Mouse (Mus musculus) heart, embryonic 12.5 days (tissue): Measurements from ENCODE around the gene Erbb3. TPM values are rescaled to one million over a fixed set of nuclear protein-coding genes. Genes with fewer than 3 reads are reported as not detected.

Experiments
- ATAC-seq: fragments of 200-750 bp; cut with Nextera tagmentation; 2 replicates; pipeline ENCODE4 v1.8.0; 2017; ENCODE audit warnings: moderate TSS enrichment, moderate library complexity; ENCODE audit not compliant: insufficient number of reproducible peaks, low FRiP score
- H3K27ac ChIP-seq: fragments of 300-500 bp; sonication (generic); 2 replicates; pipeline ENCODE4 v1.5.1; 2016; ENCODE audit warnings: mild to moderate bottlenecking, moderate library complexity; ENCODE audit not compliant: poor library complexity, severe bottlenecking
- H3K27me3 ChIP-seq: fragments of 300-500 bp; sonication (generic); replicated peaks from 2 replicates; pipeline ENCODE4 v1.6.1; 2016; ENCODE audit warnings: mild to moderate bottlenecking, moderate library complexity
- H3K36me3 ChIP-seq: fragments of 300-500 bp; sonication (generic); 2 replicates; pipeline ENCODE4 v1.6.1; 2016; ENCODE audit warnings: mild to moderate bottlenecking, moderate library complexity
- H3K4me1 ChIP-seq: fragments of 300-500 bp; sonication (generic); replicated peaks from 2 replicates; pipeline ENCODE4 v1.6.1; 2016; ENCODE audit warnings: mild to moderate bottlenecking
- H3K4me2 ChIP-seq: fragments of 300-500 bp; sonication (generic); 2 replicates; pipeline ENCODE4 v1.6.1; 2016; ENCODE audit warnings: mild to moderate bottlenecking, moderate library complexity
- H3K4me3 ChIP-seq: fragments of 300-500 bp; sonication (generic); 2 replicates; pipeline ENCODE4 v1.5.1; 2016; ENCODE audit warnings: mild to moderate bottlenecking
- H3K9ac ChIP-seq: fragments of 300-500 bp; sonication (generic); 2 replicates; pipeline ENCODE4 v1.6.1; 2016; ENCODE audit warnings: mild to moderate bottlenecking, moderate library complexity
- H3K9me3 ChIP-seq: fragments of 300-500 bp; sonication (generic); replicated peaks from 2 replicates; pipeline ENCODE4 v1.6.1; 2016; ENCODE audit warnings: mild to moderate bottlenecking, moderate library complexity
- WGBS: fragments of 180-500 bp; shearing (Covaris S2); methylation state at CpG from one replicate; pipeline ENCODE4 v1.1.7; 2016; 5-methylcytosine and 5-hydroxymethylcytosine counted together
- polyA plus RNA-seq: library from polyadenylated mRNA; unstranded; fragments of >200 nt; fragmentation: Nextera tagmentation; extraction: Ambion mirVana; gene quantifications from 2 replicates; pipeline ENCODE4 v1.2.1, GENCODE M21; 2016

Erbb3 gene
- polyA plus RNA-seq, 1 experiment from 2014 or later = 7.6 TPM

DNA sequence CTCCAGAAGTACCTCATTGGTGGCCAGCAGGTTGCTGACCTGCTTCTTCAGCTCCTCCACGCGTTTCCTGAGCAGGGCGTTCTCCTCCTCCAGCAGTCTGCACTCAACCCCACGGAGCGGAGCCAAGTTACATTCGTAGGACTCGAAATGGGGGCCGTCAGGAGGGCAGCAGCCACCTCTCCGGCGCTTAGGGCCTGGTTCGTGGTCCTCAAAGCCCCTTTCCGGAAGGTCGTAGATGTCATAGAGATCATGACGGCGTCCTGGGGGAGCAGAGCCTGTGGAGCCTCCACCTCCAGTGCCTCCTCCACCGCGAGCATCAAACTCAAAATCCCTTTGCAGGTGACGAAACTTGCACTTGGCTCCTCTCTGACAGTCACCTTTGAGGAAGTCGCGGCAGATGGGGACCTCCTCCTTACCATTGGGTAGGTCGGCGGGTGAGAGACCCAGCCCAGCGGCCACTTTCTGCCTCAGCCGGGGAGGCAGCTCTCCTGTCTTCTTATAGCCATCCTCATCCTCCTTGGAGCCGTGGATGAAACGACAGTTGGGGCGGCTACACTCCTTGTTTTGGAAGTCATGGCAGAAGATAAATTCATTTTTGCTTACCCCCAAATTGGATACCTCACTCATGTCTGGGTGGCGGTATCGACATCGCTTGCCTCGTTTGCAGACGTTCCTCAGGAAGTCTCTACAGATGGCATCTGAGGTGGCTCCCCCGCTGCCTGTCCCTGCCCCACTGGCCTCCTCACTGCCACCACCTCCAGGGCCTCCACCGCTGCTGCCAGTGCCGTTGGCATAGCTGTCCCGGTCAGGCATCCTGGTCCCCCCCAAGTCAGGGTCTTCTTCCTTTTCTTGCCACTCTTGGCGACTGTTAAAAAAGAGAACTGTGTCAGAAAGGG lies 44.5 kb downstream of the Erbb3 start:
- Histone ChIP-seq H3K36me3 (peaks cover 44% of the 10 kb centered on the region), H3K4me3 (no peak overlapping the region), H3K27me3 (no peaks in the 10 kb centered on the region), H3K4me1 (peaks cover 25% of the 10 kb centered on the region), H3K27ac (no peak overlapping the region), H3K4me2 (no peak overlapping the region), H3K9ac (no peak overlapping the region; the same call in 1 of the 2 replicates), H3K9me3 (no peaks in the 10 kb centered on the region)
- 93% methylated on average over 37 of the region's 37 CpGs for WGBS
- ATAC-seq = no peak

DNA sequence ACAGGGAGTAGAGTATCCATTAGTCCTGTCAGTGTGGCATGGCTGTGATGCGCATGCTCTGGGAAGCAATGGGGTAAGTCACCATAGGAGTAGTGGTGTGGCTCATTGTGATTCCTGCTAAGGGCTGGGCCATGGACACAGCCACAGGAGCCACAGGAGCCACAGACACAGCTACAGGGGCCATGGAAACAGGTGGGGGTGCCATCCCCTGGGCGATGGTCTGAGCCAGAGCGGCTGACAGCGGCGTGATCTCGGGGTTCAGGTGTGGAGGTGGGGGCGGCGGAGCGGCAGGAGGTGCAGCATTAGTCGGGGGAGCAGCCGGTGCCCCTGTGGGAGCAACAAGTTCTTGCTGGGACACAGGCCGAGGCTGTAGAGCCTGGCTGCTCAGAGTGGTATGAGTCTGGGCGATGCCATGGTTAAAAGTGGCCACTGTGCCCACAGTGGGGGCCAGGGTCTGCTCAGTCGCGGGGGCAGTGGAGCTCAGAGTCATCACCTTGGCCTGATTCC lies 45.2 kb downstream of the Erbb3 start:
- Histone ChIP-seq H3K9ac (no peak overlapping the region), H3K9me3 (no peaks in the 10 kb centered on the region), H3K4me2 (no peak overlapping the region), H3K27ac (no peak overlapping the region), H3K4me1 (peaks cover 22% of the 10 kb centered on the region), H3K4me3 (no peak overlapping the region), H3K36me3 (peaks cover 44% of the 10 kb centered on the region), H3K27me3 (no peaks in the 10 kb centered on the region)
- WGBS = 95% methylated on average over 15 of the region's 15 CpGs
- ATAC-seq = no peak

DNA sequence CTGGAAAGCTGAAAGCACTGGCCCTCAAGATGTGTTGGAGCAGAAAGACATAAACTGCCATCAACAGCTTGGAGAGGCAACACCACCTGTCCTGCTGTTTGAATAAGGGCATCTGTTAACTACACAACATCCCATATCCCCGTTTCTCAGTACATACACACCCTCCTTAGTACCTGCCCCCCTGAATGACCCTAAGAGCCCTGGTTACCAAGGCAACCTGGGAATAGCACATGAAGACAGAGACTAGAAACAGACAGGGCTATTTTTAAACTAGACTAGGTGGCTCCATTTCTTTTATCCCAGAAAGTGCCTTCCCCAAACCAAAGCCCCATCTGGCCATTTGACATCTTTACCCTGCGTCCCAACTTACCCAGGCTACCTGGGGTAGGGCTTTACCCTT lies 46.4 kb downstream of the Erbb3 start:
- Histone ChIP-seq H3K9me3 (no peaks in the 10 kb centered on the region), H3K4me3 (no peak overlapping the region), H3K4me1 (peaks cover 22% of the 10 kb centered on the region), H3K27me3 (no peaks in the 10 kb centered on the region), H3K4me2 (0 out of 2 replicates have a peak overlapping the region, but pooled peaks have one; percentile 1), H3K9ac (no peak overlapping the region), H3K27ac (no peak overlapping the region), H3K36me3 (peaks cover 44% of the 10 kb centered on the region)
- WGBS = 52% methylated on average over 2 of the region's 2 CpGs
- ATAC-seq = no peak

DNA sequence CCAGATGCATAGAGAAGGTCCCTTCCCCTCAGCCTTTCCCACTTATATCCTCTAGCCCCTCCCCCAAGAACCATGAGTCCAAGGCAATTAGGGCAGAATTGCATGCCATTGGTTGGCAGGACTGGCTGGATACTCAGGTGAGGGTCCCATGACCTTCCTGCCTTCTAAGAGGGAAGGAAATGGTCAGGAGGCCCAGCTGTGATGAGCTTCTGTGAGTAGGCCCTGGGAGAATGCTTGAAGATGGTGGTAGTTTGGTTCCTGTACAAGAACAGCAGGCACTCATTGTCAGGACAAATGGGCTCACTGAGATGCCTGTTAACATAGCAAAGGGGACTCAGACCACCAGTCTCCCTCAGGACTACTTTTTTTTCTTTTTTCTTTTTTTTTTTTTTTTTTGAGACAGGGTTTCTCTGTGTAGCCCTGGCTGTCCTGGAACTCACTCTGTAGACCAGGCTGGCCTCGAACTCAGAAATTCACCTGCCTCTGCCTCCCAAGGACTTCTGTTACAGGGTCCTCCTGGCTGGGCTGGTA lies 51.0 kb downstream of the Erbb3 start:
- H3K9ac ChIP-seq = no peak overlapping the region
- H3K4me3 ChIP-seq = no peak overlapping the region
- H3K27ac ChIP-seq = no peak overlapping the region
- H3K36me3 ChIP-seq = peaks cover 21% of the 10 kb centered on the region
- ATAC-seq = no peak
- no peaks in the 10 kb centered on the region for H3K27me3 ChIP-seq
- H3K9me3 ChIP-seq = no peaks in the 10 kb centered on the region
- H3K4me1 ChIP-seq = peaks cover 11% of the 10 kb centered on the region
- WGBS = 91% methylated on average over 1 of the region's 1 CpGs
- H3K4me2 ChIP-seq = no peak overlapping the region

DNA sequence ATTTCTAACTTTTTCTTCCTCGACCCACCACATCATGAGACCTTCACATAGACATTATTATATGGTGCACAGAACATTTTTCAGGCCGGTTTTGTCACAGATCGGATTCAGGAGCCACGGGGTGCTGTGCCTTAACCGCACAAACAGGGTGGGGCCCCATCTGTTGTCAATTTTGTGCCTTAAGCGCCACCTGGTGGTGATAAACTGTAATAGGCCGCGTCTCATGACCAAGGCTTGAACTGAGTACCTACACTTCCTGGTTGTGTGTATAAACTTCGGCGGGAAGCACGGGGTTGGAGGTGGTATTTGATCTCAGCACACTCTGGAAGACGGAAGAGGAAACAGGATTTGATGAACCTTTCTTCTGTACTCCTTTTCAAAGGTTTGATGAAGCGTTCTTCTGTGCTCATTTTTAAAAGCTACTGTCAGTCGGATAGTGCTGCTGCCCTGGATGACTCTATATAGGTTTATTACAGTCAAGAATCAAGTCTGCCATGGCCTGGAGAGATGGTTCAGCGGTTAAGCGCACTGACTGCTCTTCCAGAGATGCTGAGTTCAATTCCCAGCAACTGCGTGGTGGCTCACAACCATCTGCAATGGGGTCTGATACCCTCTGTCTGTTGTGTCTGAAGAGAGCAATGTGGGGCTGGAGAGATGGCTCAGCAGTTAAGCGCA lies 53.0 kb downstream of the Erbb3 start:
- H3K9me3 ChIP-seq = no peaks in the 10 kb centered on the region
- H3K27me3 ChIP-seq = no peaks in the 10 kb centered on the region
- peak overlapping the region; percentile 45; the same call in 1 of the 2 replicates for H3K9ac ChIP-seq
- 0 out of 2 replicates have a peak, but pooled peaks cover 4% of the 10 kb centered on the region for H3K36me3 ChIP-seq
- peak overlapping the region; percentile 56 for H3K4me2 ChIP-seq
- WGBS = 14% methylated on average over 18 of the region's 18 CpGs
- H3K4me3 ChIP-seq = peak overlapping the region; percentile 24
- peaks cover 4% of the 10 kb centered on the region; the same call in 1 of the 2 replicates for H3K4me1 ChIP-seq
- H3K27ac ChIP-seq = peak overlapping the region; percentile 38; the same call in 1 of the 2 replicates
- peak; percentile 93 for ATAC-seq

DNA sequence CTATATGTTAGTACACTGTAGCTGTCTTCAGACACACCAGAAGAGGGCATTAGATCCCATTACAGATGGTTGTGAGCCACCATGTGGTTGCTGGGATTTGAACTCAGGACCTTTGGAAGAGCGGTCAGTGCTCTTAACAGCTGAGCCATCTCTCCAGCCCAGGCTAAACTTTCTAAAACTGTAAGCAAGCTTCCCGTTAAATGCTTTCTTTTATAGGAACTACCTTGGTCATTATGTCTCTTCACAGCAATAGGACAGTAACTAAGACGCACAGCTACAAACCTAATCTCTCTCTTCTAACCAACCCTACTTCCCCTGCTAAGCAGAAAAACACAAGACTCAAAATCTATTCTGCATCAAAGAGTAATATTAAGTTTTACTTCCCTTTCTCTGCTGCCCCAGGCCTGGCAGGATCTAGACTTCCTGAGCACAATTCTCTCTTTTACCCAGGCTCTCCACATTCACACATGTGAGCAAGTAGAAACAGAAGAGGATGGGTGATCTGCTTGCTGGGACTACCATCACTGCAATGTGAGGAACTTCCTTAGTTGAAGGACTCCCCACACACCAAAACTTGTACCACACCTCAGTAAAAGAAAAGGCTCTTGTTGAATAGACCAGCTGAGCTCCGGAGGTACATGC lies 53.7 kb downstream of the Erbb3 start:
- 74% methylated on average over 4 of the region's 4 CpGs for WGBS
- Histone ChIP-seq H3K4me3 (peak overlapping the region; percentile 24; the same call in 1 of the 2 replicates), H3K9ac (peak overlapping the region; percentile 40; the same call in 1 of the 2 replicates), H3K4me1 (peaks cover 4% of the 10 kb centered on the region; the same call in 1 of the 2 replicates), H3K27ac (no peak overlapping the region), H3K36me3 (no peaks in the 10 kb centered on the region), H3K9me3 (no peaks in the 10 kb centered on the region), H3K4me2 (peak overlapping the region; percentile 56), H3K27me3 (no peaks in the 10 kb centered on the region)
- ATAC-seq = 0 out of 2 replicates have a peak, but pooled peaks have one; percentile 5

DNA sequence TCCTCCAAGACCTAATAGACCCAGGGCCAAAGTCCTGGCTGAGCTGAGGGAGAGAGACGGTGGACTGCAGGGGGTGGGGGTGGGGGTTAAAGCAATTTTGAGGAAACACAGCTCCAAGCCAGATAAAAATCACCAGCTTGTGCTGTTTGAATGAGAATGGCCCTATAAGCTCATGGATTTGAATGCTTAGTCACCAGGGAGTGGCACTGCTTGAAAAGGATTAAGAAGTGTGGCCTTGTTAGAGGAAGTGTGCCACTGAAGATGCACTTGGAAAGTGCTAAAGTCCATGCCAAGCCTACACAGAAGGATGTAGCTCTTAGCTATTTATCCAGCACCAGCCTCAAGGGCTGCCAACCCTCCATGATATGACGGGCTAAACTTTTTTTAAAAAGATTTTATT lies 54.2 kb downstream of the Erbb3 start:
- Histone ChIP-seq H3K27me3 (no peaks in the 10 kb centered on the region), H3K4me2 (no peak overlapping the region), H3K9ac (no peak overlapping the region), H3K9me3 (no peaks in the 10 kb centered on the region), H3K36me3 (no peaks in the 10 kb centered on the region), H3K27ac (no peak overlapping the region), H3K4me3 (no peak overlapping the region), H3K4me1 (peaks cover 4% of the 10 kb centered on the region; the same call in 1 of the 2 replicates)
- 76% methylated on average over 2 of the region's 2 CpGs for WGBS
- ATAC-seq = no peak

DNA sequence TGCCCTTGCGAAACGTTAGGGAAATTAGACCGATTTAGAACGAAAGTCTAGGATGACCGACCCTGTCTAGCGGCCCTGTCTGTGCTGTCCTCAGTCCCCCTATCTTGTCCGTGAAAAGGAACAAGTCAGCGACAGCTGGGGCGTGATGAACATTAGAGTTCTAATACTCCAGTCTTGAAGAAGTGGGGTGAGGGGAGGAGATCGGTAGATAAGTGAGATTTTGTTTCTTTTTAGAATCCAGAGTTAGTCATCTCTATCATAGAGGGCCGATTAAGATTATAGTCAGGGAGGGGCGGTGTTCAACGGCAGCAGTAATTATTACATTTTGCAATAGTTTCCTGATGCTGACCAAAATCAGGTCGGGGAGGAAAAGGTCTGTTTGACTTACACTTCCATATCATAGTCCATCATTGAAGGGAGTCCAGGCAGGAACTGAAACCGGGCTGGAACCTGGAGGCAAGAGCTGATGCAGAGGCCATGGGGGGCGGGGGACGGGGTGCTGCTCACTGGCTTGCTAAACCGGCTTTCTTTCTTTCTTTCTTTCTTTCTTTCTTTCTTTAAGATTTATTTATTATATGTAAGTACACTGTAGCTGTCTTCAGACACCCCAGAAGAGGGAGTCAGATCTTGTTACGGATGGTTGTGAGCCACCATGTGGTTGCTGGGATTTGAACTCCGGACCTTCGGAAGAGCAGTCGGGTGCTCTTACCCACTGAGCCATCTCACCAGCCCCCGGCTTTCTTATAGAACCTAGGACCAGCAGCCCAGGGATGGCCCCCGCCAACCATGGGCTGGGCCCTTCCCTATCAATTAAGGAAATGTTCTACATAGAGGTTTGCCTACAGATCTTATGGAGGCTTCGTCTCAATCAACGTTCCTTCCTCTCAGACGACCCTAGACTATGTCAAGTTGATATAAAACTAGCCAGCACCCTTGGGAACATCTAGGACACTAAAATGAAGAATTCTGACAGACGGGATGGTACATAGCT lies 62.8 kb downstream of the Erbb3 start:
- peaks cover 6% of the 10 kb centered on the region; the same call in 1 of the 2 replicates for H3K36me3 ChIP-seq
- H3K4me1 ChIP-seq = peaks cover 9% of the 10 kb centered on the region
- H3K9ac ChIP-seq = peak overlapping the region; percentile 47
- no peaks in the 10 kb centered on the region for H3K27me3 ChIP-seq
- H3K27ac ChIP-seq = peak overlapping the region; percentile 36
- H3K4me2 ChIP-seq = peak overlapping the region; percentile 88
- peak overlapping the region; percentile 68 for H3K4me3 ChIP-seq
- ATAC-seq = no peak
- WGBS = 26% methylated on average over 28 of the region's 28 CpGs
- H3K9me3 ChIP-seq = no peaks in the 10 kb centered on the region

DNA sequence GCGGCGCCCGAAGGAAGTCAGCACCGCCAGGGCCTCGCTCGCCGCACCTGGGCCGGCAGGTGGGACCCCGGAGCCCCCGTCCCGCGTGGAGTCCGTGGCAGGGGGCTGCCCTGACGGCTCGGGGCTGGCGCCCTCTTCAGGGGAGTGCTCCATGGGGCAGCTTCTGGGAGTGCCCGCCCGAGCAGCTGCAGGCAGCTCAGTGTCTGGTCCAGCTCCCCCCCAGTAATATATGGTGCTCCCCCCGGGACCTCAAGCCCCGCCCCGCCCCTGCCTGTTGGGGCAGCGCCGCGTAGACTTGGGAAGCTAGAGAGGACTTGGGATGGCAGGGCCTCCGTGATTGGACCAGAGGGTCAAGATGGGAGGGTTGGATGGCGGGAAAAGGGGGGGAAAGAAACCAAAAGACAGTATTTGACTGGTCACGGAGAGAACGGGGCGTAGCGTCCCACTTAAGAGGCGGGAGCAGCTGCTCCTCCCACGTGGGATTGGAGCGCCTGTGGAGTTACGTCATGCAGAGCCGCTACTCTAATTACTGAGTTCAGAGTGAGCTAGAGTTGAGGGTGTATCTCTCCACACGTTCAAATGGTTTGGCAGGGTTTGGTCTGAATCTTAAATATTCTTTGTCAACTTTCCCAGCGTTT lies 63.7 kb downstream of the Erbb3 start, which contains the start of gene Esyt1:
Gene Esyt1 (minus strand): TSS at position 201 of the 638 bp plus-strand sequence.
- Histone ChIP-seq H3K27me3 (no peaks in the 10 kb centered on the region), H3K9me3 (no peaks in the 10 kb centered on the region), H3K9ac (peak within 1 kb of the TSS; percentile 81), H3K4me2 (peak within 1 kb of the TSS; percentile 88), H3K27ac (peak within 1 kb of the TSS; percentile 65), H3K4me1 (peaks cover 9% of the 10 kb centered on the region), H3K4me3 (peak within 1 kb of the TSS; percentile 68), H3K36me3 (peaks cover 14% of the 10 kb centered on the region)
- under 1% methylated on average over 37 of the region's 37 CpGs for WGBS
- ATAC-seq = peak; percentile 96
